Mouse (Mus musculus) liver, embryonic 13.5 days (tissue): ENCODE data around the gene Smyd3. TPM values are rescaled to one million over a fixed set of nuclear protein-coding genes. Genes with fewer than 3 reads are reported as not detected.

Experiments used
- ATAC-seq: fragments of 200-750 bp; cut with Nextera tagmentation; 2 replicates; pipeline ENCODE4 v1.8.0; 2017; ENCODE audit warnings: low read depth, mild to moderate bottlenecking, moderate number of reproducible peaks, moderate library complexity
- DNase-seq: peaks from one replicate; pipeline ENCODE4 v3.0.0; 2022
- H3K27ac ChIP-seq: fragments of 300-500 bp; sonication (generic); 2 replicates; pipeline ENCODE4 v1.5.1; 2015; ENCODE audit warnings: moderate library complexity, mild to moderate bottlenecking, inconsistent platforms
- H3K27me3 ChIP-seq: fragments of 300-500 bp; sonication (generic); 2 replicates; pipeline ENCODE4 v1.6.1; 2015; ENCODE audit warnings: mild to moderate bottlenecking, inconsistent platforms
- H3K36me3 ChIP-seq: fragments of 300-500 bp; sonication (generic); 2 replicates; pipeline ENCODE4 v1.6.1; 2015; ENCODE audit warnings: mild to moderate bottlenecking, inconsistent platforms
- H3K4me1 ChIP-seq: fragments of 300-500 bp; sonication (generic); replicated peaks from 2 replicates; pipeline ENCODE4 v1.6.1; 2015; ENCODE audit warnings: inconsistent platforms
- H3K4me2 ChIP-seq: fragments of 300-500 bp; sonication (generic); 2 replicates; pipeline ENCODE4 v1.6.1; 2015; ENCODE audit warnings: inconsistent platforms, mild to moderate bottlenecking, moderate library complexity
- H3K4me3 ChIP-seq: fragments of 300-500 bp; sonication (generic); replicated peaks from 2 replicates; pipeline ENCODE4 v1.5.1; 2015; ENCODE audit warnings: mild to moderate bottlenecking, inconsistent platforms
- H3K9ac ChIP-seq: fragments of 300-500 bp; sonication (generic); 2 replicates; pipeline ENCODE4 v1.6.1; 2015; ENCODE audit warnings: mild to moderate bottlenecking, inconsistent platforms
- H3K9me3 ChIP-seq: fragments of 300-500 bp; sonication (generic); replicated peaks from 2 replicates; pipeline ENCODE4 v1.6.1; 2016; ENCODE audit warnings: inconsistent platforms
- WGBS: fragments of 180-500 bp; shearing (Covaris S2); methylation state at CpG from one replicate; pipeline ENCODE4 v1.1.7; 2015; ENCODE audit not compliant: insufficient replicate concordance; 5-methylcytosine and 5-hydroxymethylcytosine counted together
- polyA plus RNA-seq: library from polyadenylated mRNA; unstranded; fragments of >200 nt; fragmentation: Nextera tagmentation; extraction: Ambion mirVana; gene quantifications from 2 replicates; pipeline ENCODE4 v1.2.1, GENCODE M21; 2015

Gene Smyd3
- polyA plus RNA-seq, 1 experiment from 2014 or later = 6.6 TPM

- WGBS = 35% methylated on average over 6 of the region's 6 CpGs
- Histone ChIP-seq H3K9ac (no peak overlapping the region), H3K9me3 (no peaks in the 10 kb centered on the region), H3K4me2 (no peak overlapping the region), H3K27me3 (peaks cover 18% of the 10 kb centered on the region), H3K27ac (no peak overlapping the region), H3K36me3 (no peaks in the 10 kb centered on the region), H3K4me3 (no peak overlapping the region), H3K4me1 (no peaks in the 10 kb centered on the region; the same call in 1 of the 2 replicates)
- no peak for DNase-seq
- ATAC-seq = no peak
Measured at GRCm38 (mm10) chr1:178912936-178913716, 604.7 kb downstream of the Smyd3 start.

- WGBS = 52% methylated on average over 14 of the region's 14 CpGs
- H3K27ac ChIP-seq = no peak overlapping the region
- H3K9me3 ChIP-seq = no peaks in the 10 kb centered on the region
- no peak overlapping the region for H3K9ac ChIP-seq
- DNase-seq (no peak), ATAC-seq (no peak)
- no peak overlapping the region for H3K4me2 ChIP-seq
- H3K4me1 ChIP-seq = no peaks in the 10 kb centered on the region; the same call in 1 of the 2 replicates
- no peaks in the 10 kb centered on the region for H3K36me3 ChIP-seq
- H3K4me3 ChIP-seq = no peak overlapping the region
- no peaks in the 10 kb centered on the region for H3K27me3 ChIP-seq
Measured at GRCm38 (mm10) chr1:178910951-178911350, 606.9 kb downstream of the Smyd3 start.

Other genes with a start within 250 kb of the Smyd3 start
- 17.3 and 21.4 TPM in 2 replicates for gene Tfb2m, start 28.2 kb upstream of the Smyd3 start, polyA plus RNA-seq
- 10.7 and 14.4 TPM in 2 replicates for gene Cnst, start 28.3 kb upstream of the Smyd3 start, polyA plus RNA-seq
- gene Sccpdh, start 150.2 kb upstream of the Smyd3 start, polyA plus RNA-seq = 11.4 and 13.0 TPM in 2 replicates
- not detected in 2 replicates for gene Kif28, start 227.2 kb upstream of the Smyd3 start, polyA plus RNA-seq